In genomic region chr4:149214468-149214867, GRCm38 (mm10) we compare ENCODE assay signal across 2 mouse cellular contexts. TPM values are rescaled to one million over a fixed set of nuclear protein-coding genes. Genes with fewer than 3 reads are reported as not detected.
DNase-seq lines count a peak whose midpoint lies in the region; TF ChIP-seq lines count a peak whose summit lies in the region.
"Not testable (repeated sequence)": the region's sequence is repeated elsewhere in the genome, so short reads cannot be mapped to it uniquely, and the experiment has no call there.

No protein-coding gene starts in this region.

- not testable (repeated sequence) for H3K9ac ChIP-seq in CH12.LX (ENCODE audit: insufficient read depth, low read depth); ES-E14 (ENCODE audit: insufficient read depth, low read depth, low read length, poor library complexity, severe bottlenecking)

- H3K9me3 ChIP-seq in CH12.LX (replicated peaks; ENCODE audit: low read length); ES-E14 (ENCODE audit: control insufficient read depth, insufficient read depth, low read depth, low read length): not testable (repeated sequence)

- H3K27me3 ChIP-seq in CH12.LX (replicated peaks) = not testable (repeated sequence)

- H3K79me2 ChIP-seq in CH12.LX (replicated peaks; ENCODE audit: control insufficient read depth, extremely low read depth, insufficient read depth, poor library complexity, severe bottlenecking) = not testable (repeated sequence)

- not testable (repeated sequence) for TF ChIP-seq EP300 in CH12.LX (IDR thresholded peaks at IDR 0.05; ENCODE audit: low read length)

- not testable (repeated sequence) for TF ChIP-seq POLR2A in CH12.LX (IDR thresholded peaks at IDR 0.05; ENCODE audit: low read depth, low read length)

- in situ Hi-C loops in CH12.LX (cut with MboI; ENCODE audit: low pct_ligation_motif_present, low pct_unique_long_range_greater_than_20kb, low sequenced_read_pairs); ES-E14 (cut with MboI; ENCODE audit: low sequenced_read_pairs in 2 of 2, unreplicated experiment in 2 of 2): not testable (repeated sequence)

- H3K4me3 ChIP-seq in CH12.LX (replicated peaks in 1 of 3; ENCODE audit: low read depth in 2 of 3, low read length in 2 of 3, poor library complexity in 1 of 3); ES-E14 (ENCODE audit: insufficient read depth in 1 of 2, low read depth in 1 of 2, low read length in 2 of 2, poor library complexity in 1 of 2, severe bottlenecking in 1 of 2): not testable (repeated sequence)

- not testable (repeated sequence) for TF ChIP-seq RAD21 in CH12.LX (IDR thresholded peaks at IDR 0.05; ENCODE audit: low read depth, low read length)

- not testable (repeated sequence) for DNase-seq in CH12.LX (ENCODE audit: extremely low read depth); ES-E14 (ENCODE audit: low read depth, low spot score)

- not testable (repeated sequence) for H3K27ac ChIP-seq in CH12.LX (ENCODE audit: insufficient read depth, low read depth); ES-E14 (ENCODE audit: insufficient read depth, low read depth, low read length, poor library complexity, severe bottlenecking)

- H3K4me2 ChIP-seq in CH12.LX (ENCODE audit: insufficient read depth, low read depth, poor library complexity, severe bottlenecking) = not testable (repeated sequence)

- H3K4me1 ChIP-seq in CH12.LX (ENCODE audit: control insufficient read depth in 1 of 2, insufficient read depth in 2 of 2) = peaks cover 14 to 32% of the 10 kb centered on the region in 2 experiments
- H3K4me1 ChIP-seq in ES-E14 (ENCODE audit: control insufficient read depth in 2 of 2, insufficient read depth in 2 of 2, low read length in 2 of 2, poor library complexity in 1 of 2) = not testable (repeated sequence)

- TF ChIP-seq CTCF in CH12.LX (conservative IDR thresholded peaks at IDR 0.05 in 1 of 2, IDR thresholded peaks at IDR 0.05 in 1 of 2; ENCODE audit: low read depth in 2 of 2, low read length in 2 of 2) = not testable (repeated sequence)

- dilution Hi-C loops in CH12.LX (cut with MboI; ENCODE audit: extremely low pct_ligation_motif_present, extremely low pct_unique_long_range_greater_than_20kb, low sequenced_read_pairs) = not testable (repeated sequence)

- H3K36me3 ChIP-seq in CH12.LX (replicated peaks in 1 of 2; ENCODE audit: control insufficient read depth in 1 of 2, insufficient read depth in 1 of 2, low read length in 1 of 2) = peaks cover 34 to 52% of the 10 kb centered on the region in 2 experiments
- not testable (repeated sequence) for H3K36me3 ChIP-seq in ES-E14 (ENCODE audit: control insufficient read depth, insufficient read depth, low read length, poor library complexity, severe bottlenecking)

TF ChIP-seq in CH12.LX, 34 proteins besides CTCF, POLR2A, EP300 and RAD21:
- peak; percentile 58; the same call in 1 of the 2 replicates for TF ChIP-seq MAFK (IDR thresholded peaks at IDR 0.05; ENCODE audit: insufficient replicate concordance, low read length)

TF ChIP-seq in ES-E14, 5 proteins besides CTCF, POLR2A, EP300 and RAD21:
- peak; percentile 68; the same call in 1 of the 2 replicates for TF ChIP-seq MAFK (IDR thresholded peaks at IDR 0.05; ENCODE audit: insufficient read depth, low read depth, low read length)

RNA-seq across cellular contexts. Expression of gene Pgd, which starts 47.9 kb away (rescaled TPM):
- 51.6 and 52.5 TPM in 2 replicates for total RNA-seq in CH12.LX (2012; rRNA removed)
- total RNA-seq in CH12.LX (2014; rRNA removed) = 41.6 and 50.1 TPM in 2 replicates
- polyA plus RNA-seq in CH12.LX (2012; ENCODE audit: insufficient read length, low read depth) = 251 and 277 TPM in 2 replicates
- 62.7 and 63.7 TPM in 2 replicates for total RNA-seq in ES-E14 (2012; rRNA removed)
